Mouse (Mus musculus) G1E-ER4 (cell line): ENCODE results near the gene Bahcc1. TPM values are rescaled to one million over a fixed set of nuclear protein-coding genes. Genes with fewer than 3 reads are reported as not detected.

Source experiments
- GATA1 ChIP-seq: IDR thresholded peaks from one replicate; pipeline ENCODE4 v1.8.0; 2012; ENCODE audit warnings: low read length, inconsistent platforms
- polyA plus RNA-seq: library from polyadenylated mRNA; stranded (reverse); fragments of >175 nt; gene quantifications from 2 replicates; pipeline ENCODE4 v1.2.3, GENCODE M21; 2012

Gene Bahcc1
- polyA plus RNA-seq, 1 experiment: 0.12 TPM

DNA sequence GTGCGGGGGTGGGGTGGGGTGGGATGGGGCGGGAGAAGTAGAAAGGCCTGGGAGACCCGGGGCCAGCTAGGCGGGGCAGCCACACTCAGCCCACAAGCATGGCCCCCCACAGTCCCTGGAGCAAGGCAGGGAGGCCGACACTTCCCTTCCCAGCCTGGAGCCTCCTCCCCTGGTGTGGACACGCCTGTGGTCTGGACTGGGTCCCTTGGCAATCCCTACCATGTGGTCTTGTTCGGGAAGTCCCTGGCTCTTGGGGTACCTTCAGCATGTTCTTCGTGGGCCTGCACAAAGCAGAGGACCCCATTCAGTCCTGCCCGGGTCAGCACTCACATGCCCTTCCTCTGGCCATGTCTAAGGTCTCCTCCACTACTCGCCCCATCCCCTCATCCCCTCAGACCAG lies 23.8 kb downstream of the Bahcc1 start:
- no peak for TF ChIP-seq GATA1

DNA sequence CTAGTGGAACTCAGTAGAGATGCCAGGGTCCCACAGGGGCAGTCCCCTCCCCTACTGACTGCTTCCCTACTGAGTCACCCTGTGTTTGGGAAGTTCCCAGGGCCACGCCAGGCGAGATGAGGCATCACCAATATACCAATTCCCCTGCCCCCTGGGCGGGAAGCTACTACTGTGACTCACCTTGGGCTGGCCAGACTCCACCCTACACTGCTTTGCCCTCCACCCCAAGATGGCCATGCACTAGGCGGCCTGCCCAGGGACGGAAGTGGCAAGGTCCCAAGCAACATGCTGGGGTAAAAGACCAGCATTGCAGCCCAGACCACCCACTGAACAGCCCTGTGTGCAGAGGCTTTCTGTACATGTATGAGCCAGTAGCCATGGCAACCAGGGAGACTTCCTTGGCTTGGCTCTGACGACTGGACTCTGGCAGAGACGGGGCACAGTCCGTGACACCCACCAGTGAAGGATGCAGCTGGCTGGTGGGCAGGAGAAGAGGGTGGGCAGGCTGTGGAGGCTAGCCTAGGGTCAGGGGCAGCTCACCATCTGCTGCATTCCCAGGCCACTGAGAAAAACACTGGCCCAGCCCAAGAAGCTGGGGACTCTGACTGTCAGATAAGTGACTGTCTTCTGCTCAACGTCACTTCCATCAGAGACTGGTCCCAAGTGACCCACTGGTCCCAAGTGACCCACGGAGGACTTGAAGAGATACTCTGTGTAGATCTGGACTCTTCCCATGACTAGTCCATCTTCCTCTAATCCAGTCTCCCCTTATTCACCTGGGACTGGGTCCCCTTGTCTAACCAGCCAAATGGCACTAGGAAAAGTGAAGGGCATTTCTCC lies 24.5 kb downstream of the Bahcc1 start:
- no peak for TF ChIP-seq GATA1

DNA sequence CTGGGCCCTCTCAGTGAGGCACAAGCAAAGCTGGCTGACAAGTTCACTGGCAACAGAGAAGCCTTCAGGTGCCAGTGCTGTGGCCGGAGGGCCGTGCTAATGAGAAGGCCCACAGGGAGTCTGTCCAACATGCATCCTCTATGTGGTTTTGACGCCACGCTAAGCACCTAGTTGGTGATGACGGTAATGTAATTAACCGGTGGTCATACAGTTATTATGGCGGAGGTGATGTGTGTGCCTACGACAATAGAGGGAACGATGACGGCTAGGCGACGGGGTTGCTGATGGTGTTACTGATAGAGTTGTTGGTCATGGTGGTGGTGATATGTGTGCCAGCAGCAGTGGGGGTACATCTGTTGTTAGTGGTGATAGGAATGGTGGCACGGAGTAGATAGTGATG lies 25.2 kb downstream of the Bahcc1 start:
- no peak for TF ChIP-seq GATA1

DNA sequence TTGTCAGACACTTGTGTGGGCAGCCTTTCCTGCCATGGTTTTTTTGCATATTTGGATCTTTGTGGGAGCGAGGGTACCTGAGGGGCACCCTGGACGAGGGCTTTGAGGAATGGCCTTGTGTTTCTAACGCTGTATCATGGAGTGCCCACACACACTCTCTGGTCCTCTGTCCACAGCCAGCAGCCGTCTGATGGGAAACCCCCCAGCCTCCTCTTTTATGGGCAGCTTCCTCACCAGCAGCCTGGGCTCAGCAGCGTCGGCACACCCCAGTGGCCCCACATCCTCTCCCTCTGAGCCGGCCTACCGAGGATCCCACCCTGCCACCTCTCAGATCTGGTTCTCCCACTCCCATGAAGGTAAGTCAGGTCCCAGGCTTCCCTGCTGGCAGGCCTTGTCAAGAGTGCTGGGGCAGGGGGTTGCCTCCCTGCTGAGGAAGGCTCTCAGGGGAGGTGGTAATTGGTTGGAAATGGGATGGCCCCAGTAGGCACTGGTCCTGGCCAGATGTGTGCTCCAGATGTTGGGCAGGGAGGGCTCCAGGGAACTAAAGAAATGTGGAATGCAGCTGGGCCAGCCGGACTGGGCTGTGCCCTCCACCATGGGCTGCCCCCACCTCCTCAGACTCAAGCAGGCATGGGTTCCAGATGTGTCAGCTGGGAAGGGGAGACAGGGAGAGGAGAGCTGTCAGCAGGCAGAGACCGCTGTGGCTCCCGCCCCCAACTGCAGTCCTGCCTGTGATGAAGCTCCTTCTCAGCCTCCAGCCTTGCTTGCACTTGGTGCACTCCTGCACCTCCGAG lies 26.3 kb downstream of the Bahcc1 start:
- TF ChIP-seq GATA1: no peak

DNA sequence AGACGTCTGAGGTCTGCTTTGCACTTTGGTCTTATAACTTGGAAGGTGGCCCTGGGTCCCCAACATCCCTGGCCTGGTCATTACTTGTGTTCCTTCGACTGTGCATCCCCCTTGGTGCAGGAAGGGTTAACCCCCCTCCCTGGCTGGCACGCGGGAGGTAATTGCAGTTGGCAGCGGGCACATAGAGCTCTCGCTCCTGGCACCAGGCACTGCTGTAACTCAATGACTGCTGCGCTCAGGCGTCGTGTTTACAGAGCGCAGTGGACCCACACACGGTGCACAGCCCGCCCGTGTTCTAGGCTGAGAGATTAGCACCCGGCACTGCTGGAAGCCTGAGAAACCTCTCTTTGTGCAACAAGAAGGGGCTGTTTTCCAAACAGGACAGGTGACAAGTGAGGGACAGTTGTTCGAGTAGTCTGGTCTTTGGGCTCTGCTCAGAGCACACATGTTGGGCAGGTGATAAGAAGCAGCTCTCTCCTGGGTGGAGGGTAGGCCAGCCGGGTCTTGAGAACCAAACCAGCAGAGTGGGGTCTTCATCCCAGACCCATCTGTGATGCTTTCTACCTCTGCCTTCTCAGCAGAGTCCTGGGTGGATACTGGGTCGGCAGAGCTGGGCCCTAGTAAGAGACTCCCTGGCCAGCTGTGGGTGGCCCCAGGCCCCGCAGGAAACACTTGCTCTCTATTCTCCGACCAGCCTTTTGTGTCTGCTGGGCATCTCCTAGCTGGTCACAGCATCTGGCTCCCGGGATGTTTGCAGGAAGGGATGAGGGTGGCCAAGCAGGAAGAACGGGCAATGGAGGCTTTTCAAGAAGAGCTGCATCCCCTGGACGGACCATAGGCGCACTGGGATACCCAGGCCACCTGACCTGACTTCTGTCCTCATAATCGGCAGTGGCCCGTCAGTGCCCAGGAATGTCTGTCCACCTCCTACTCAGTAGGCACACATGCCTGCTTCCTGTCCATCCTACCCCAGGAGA lies 27.3 kb downstream of the Bahcc1 start:
- TF ChIP-seq GATA1: no peak

DNA sequence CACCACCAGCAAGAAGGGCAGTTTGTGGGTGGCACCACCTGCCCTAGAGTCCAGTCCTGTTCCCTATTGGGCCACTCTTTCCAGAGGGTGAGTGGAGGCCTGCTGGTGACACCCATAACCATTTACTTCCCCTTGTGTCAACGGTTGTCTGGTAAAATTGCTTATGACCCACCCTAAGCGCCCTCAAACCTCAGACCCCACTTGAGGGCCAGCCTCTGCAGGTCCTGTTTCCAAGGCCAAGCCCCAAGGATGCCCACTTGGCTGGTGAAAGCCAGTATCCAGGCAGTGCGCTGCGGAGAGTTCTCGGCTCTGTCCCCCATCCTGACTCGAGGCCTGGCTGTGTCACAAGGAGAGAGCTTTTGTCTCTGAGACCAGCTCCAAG lies 28.0 kb downstream of the Bahcc1 start:
- no peak for TF ChIP-seq GATA1

DNA sequence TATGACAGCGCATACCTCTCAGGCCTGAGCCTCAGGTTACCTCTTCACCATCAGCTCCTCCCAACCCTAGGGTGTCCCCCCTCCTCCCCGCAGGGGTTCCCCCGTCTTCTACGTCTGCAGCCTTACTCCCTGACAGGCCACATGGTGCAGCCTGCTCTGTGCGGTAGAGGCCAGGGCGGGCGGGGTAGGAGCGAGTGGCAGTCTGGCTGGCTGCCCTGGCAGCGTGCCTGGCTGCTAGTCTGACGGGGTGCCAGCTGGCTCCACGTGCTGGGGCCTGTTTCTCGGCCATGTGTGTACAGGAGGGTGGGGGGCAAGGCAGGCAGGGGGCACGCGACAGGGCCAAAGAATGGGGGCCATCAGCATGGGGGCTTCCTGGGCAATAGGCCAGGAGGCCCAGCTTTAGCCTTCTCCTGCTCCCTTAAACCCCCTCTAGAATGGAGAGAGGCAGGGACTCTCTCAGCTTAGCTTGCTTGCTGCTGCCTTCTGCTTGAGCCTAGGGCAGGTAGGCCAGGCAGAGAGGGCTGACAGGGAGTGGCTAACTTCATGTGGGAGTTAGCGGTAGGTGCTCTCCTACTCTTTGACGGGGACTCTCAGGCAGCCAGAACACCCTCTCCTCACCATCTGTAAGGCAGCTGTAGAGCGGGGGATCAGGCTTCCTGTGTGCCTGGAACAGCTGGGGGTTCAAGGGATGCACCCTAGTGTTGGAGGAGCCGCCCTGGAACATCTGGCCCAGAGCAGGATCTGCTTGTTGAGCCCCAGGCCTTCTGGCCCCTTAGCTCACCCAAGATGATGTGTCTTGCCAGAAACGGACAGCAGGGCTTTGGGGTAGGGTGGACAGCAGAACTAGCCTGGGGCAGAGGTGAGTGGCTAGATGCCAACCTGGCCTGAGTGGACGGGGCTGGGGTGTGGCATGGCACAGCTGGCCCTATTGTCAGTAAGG lies 28.9 kb downstream of the Bahcc1 start:
- no peak for TF ChIP-seq GATA1

DNA sequence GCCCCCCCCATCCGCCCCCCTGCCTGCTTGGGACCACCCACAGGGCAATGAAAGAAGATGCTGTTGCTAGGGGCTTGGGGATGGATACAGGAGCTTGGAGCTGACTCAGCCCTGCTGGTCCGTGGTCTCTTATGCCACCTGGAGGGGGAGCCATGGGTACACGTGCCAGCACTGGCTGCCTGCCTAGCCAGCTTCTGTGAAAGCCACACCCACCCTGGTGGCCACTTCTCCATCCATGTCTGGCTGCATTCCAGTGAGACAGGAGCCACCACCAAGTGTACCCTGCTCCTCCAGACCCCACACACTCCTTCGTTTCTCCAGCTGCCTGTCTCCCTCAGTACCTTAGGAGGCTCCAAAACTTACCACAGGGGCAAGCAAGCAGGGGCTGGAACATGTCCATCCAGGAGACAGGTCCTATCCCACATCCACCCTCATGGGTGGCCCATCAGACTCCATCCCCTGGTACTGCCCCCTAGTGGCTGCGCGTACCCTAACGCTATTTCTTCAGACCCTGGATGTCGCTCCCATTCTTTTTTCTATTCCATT lies 29.7 kb downstream of the Bahcc1 start:
- TF ChIP-seq GATA1: no peak

DNA sequence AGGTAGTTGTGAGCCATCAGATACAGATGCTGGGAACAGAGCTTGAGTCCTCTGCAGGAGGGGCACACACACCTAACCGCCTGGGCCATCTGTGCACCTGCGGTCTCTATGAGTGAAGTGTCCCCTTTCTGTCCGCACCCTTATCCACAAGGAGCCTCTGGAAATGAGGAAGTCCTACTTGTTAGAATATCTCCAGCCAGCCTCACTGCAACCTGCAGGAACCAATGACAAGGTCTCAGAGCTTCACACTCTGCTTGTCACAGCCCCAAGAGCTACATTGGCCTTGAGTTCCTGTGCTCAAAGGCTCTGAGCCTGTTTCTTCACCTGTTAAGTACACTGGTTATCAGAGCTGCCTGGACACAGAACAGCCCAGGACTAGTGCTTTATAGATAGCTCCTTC lies 30.4 kb downstream of the Bahcc1 start:
- TF ChIP-seq GATA1: no peak

DNA sequence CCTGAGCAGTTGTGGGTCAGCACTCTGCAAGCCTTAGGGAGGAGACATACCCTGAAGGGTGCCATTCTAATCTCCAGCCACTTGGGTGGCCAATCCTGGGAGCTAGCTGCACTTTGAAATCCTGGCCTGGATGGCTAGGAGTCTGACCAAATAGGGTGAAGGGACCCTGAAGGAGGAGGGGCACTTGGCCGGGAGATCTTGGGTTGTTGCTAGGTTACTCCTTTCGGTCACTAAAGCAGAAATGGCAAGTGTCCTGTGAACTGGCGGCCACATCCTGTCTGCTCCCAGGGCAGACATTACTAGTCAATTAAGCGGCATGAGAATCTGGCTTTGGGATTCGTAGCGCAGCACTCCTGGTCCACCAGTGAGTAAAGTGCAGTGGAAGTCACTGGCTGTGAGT lies 31.3 kb downstream of the Bahcc1 start:
- no peak for TF ChIP-seq GATA1

DNA sequence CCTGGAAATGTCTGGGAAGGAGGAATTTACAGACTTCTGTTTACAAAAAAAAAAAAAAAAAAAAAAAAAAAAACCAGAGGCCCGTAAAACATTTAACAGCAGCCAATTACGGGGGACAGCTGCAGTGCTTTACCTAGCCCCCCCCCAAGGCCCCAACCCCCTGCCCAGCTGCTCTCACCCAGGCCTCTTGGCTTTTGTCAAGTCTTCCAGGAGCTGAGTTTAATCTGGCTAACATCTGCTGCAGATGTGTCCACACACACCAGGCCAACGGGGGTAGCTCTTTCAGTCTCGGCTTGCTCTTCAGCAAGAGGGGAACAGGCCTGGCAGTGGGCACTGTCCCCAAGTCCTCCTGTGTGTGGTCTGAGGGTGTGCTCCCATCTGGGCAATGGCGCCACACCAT lies 32.7 kb downstream of the Bahcc1 start:
- TF ChIP-seq GATA1: no peak

DNA sequence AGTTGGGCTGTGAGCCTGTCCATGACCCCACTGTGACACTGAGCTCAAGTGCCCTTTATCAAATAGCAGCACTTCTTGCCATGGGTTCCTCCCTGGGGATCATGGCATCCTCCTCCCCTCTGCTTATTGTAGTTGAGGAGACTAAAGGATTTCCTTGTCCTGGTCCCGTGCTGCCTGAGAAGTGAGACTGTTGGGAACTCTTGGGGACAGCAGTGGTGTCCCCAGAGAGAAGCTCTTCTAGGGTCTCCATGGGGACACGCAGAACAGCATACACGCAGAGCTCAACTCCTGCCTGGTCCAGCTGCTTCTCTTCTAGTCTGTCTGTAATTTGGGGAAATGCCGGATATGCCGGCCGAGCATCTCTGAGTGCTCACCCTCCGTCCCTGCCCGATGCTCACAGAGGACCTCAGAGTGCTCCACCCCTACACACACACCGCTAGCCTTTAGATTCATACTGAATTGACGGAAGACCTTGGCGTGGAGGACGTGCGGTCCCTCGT lies 33.6 kb downstream of the Bahcc1 start:
- TF ChIP-seq GATA1: no peak

DNA sequence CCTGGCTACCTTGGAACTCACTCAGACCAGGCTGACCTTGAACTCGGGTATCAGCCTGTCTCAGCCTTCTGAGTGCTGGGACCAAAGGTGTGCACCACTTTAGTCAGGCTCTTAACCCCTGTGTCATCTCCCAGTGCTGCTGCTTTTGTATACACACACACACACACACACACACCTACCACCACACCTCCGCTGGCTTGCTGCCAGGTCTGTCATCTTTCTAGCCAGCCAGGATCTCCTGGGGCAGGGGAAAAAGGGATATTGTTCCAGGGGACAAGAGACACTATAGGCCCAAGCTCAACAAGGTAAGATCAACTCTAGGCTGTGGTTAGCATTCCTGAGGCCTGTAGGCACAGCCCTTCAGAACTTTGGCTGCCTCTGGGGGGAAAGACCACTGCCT lies 34.5 kb downstream of the Bahcc1 start:
- no peak for TF ChIP-seq GATA1

DNA sequence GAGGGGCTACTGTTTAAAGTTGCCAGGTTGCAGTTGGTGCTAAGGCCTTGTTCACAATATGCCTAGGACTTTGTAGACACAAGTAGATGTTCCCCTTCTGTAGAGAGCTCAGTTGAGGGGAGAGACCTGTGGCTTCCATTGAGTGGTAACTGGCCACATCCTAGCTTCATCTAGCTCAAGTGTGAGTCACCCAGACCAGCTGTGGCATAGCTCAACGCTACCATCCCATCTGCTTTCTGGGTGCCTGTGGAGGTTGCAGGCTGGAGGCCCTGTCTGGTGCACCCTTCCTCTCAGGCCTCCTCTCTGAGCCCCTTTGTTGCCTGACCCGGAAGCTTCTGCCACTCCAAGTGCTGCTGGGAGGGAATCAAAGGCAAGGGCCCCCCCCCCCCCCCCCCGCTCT lies 34.9 kb downstream of the Bahcc1 start:
- TF ChIP-seq GATA1: no peak
